Comparison of ENCODE assay signal across 8 mouse cellular contexts in genomic region chr10:99164871-99165477, GRCm38 (mm10). TPM values are rescaled to one million over a fixed set of nuclear protein-coding genes. Genes with fewer than 3 reads are reported as not detected.
DNase-seq lines count a peak whose midpoint lies in the region; ATAC-seq and TF ChIP-seq lines count a peak whose summit lies in the region.

No protein-coding gene starts in this region.

- H3K27me3 ChIP-seq in forebrain, postnatal 0 days (ENCODE audit: insufficient read depth, low read length), result no peaks in the 10 kb centered on the region
- H3K27me3 ChIP-seq in kidney, adult 2 months (replicated peaks; ENCODE audit: control insufficient read depth, insufficient read depth, low read length), result no peaks in the 10 kb centered on the region
- H3K27me3 ChIP-seq in lung, postnatal 0 days (replicated peaks; ENCODE audit: insufficient read depth, low read length), result no peaks in the 10 kb centered on the region

- H3K4me2 ChIP-seq in forebrain, postnatal 0 days (ENCODE audit: low read depth), result no peak overlapping the region
- H3K4me2 ChIP-seq in lung, postnatal 0 days (replicated peaks; ENCODE audit: low read depth, low read length), result no peak overlapping the region; the same call in 1 of the 2 replicates

- DNase-seq in heart, adult 18-20 months, result peak; percentile 42 to 67
- no peak for DNase-seq in heart, adult 9 months (ENCODE audit: low spot score in 2 of 2)
- DNase-seq in adipocyte (ENCODE audit: low spot score), result peak; percentile 65
- peak; percentile 71 for DNase-seq in forebrain, postnatal 0 days
- DNase-seq in kidney, adult 2 months, result peak; percentile 65
- DNase-seq in lung, postnatal 0 days (ENCODE audit: low spot score), result peak; percentile 91
- peak; percentile 38 for DNase-seq in retina, postnatal 7 days (ENCODE audit: low read depth, low spot score)
- no peak for DNase-seq in layer of hippocampus, adult 11-12 months (ENCODE audit: low spot score)

- no peak overlapping the region for H3K4me3 ChIP-seq in forebrain, postnatal 0 days (ENCODE audit: low read depth, low read length)
- H3K4me3 ChIP-seq in kidney, adult 2 months (ENCODE audit: insufficient read depth, low read depth, low read length), result no peak overlapping the region
- H3K4me3 ChIP-seq in lung, postnatal 0 days (ENCODE audit: low read depth, low read length), result no peak overlapping the region

- H3K9ac ChIP-seq in forebrain, postnatal 0 days, result no peak overlapping the region
- H3K9ac ChIP-seq in lung, postnatal 0 days (replicated peaks; ENCODE audit: low read depth), result no peak overlapping the region

- ATAC-seq in forebrain, postnatal 0 days, result peak; percentile 76
- ATAC-seq in lung, postnatal 0 days, result peak; percentile 32

- H3K36me3 ChIP-seq in forebrain, postnatal 0 days (ENCODE audit: insufficient read depth), result no peaks in the 10 kb centered on the region
- no peaks in the 10 kb centered on the region for H3K36me3 ChIP-seq in kidney, adult 2 months (ENCODE audit: control insufficient read depth, insufficient read depth, low read length)
- H3K36me3 ChIP-seq in lung, postnatal 0 days (ENCODE audit: insufficient read depth, low read length), result no peaks in the 10 kb centered on the region

- no peaks in the 10 kb centered on the region for H3K4me1 ChIP-seq in forebrain, postnatal 0 days (ENCODE audit: insufficient read depth)
- H3K4me1 ChIP-seq in kidney, adult 2 months (ENCODE audit: control insufficient read depth, insufficient read depth, low read length), result peaks cover 4% of the 10 kb centered on the region; the same call in 1 of the 2 replicates
- H3K4me1 ChIP-seq in lung, postnatal 0 days (ENCODE audit: insufficient read depth, low read depth, low read length), result peaks cover 6% of the 10 kb centered on the region; the same call in 1 of the 2 replicates

- TF ChIP-seq POLR2A in kidney, adult 2 months (IDR thresholded peaks at IDR 0.05; ENCODE audit: low read depth, low read length), result no peak

- no peak for TF ChIP-seq EP300 in lung, postnatal 0 days (IDR thresholded peaks at IDR 0.05)

- H3K9me3 ChIP-seq in forebrain, postnatal 0 days (ENCODE audit: low read length), result no peaks in the 10 kb centered on the region
- H3K9me3 ChIP-seq in lung, postnatal 0 days (ENCODE audit: low read length), result no peaks in the 10 kb centered on the region

- no peak overlapping the region for H3K27ac ChIP-seq in forebrain, postnatal 0 days (ENCODE audit: low read depth, low read length)
- no peak overlapping the region for H3K27ac ChIP-seq in kidney, adult 2 months (ENCODE audit: insufficient read depth, low read depth, low read length)
- no peak overlapping the region for H3K27ac ChIP-seq in lung, postnatal 0 days (ENCODE audit: low read length)

- TF ChIP-seq CTCF in forebrain, postnatal 0 days (IDR thresholded peaks at IDR 0.05; ENCODE audit: low read depth), result peak; percentile 74
- peak; percentile 45 for TF ChIP-seq CTCF in kidney, adult 2 months (conservative IDR thresholded peaks at IDR 0.05; ENCODE audit: insufficient read depth, insufficient read length, low read depth, low read length)
- TF ChIP-seq CTCF in lung, postnatal 0 days (IDR thresholded peaks at IDR 0.05), result peak; percentile 75

- 40% methylated on average over 13 of the region's 13 CpGs for WGBS in forebrain, postnatal 0 days
- 27% methylated on average over 13 of the region's 13 CpGs for WGBS in kidney, adult 2 months
- WGBS in lung, postnatal 0 days, result 29% methylated on average over 12 of the region's 13 CpGs

RNA-seq across cellular contexts. Expression of gene Phxr2, which starts 38.8 kb away (rescaled TPM):
- not detected for total RNA-seq in heart, adult 18-20 months (2021)
- not detected in 2 replicates for total RNA-seq in forebrain, postnatal 0 days (2014; rRNA removed)
- not detected in 2 replicates for polyA plus RNA-seq in forebrain, postnatal 0 days (2015; fragmentation: Nextera tagmentation; extraction: Ambion mirVana)
- not detected in 2 replicates for polyA plus RNA-seq in kidney, adult 2 months (2012; rRNA removed)
- not detected in 2 replicates for polyA plus RNA-seq in lung, postnatal 0 days (2015; fragmentation: Nextera tagmentation; extraction: Ambion mirVana)

RNA-seq across cellular contexts. Expression of gene Galnt4, which starts 57.0 kb away (rescaled TPM):
- 1 to 10 TPM; 2.1 to 2.7 TPM for total RNA-seq in heart, adult 18-20 months (2021)
- 3.7 and 5.3 TPM in 2 replicates for total RNA-seq in forebrain, postnatal 0 days (2014; rRNA removed)
- polyA plus RNA-seq in forebrain, postnatal 0 days (2015; fragmentation: Nextera tagmentation; extraction: Ambion mirVana), result 1.5 and 2.1 TPM in 2 replicates
- polyA plus RNA-seq in kidney, adult 2 months (2012; rRNA removed), result 1.7 and 1.8 TPM in 2 replicates
- polyA plus RNA-seq in lung, postnatal 0 days (2015; fragmentation: Nextera tagmentation; extraction: Ambion mirVana), result 8.0 and 8.9 TPM in 2 replicates

RNA-seq across cellular contexts. Expression of gene Poc1b, which starts 58.1 kb away (rescaled TPM):
- total RNA-seq in heart, adult 18-20 months (2021), result 1 to 10 TPM; 6.4 to 8.7 TPM
- total RNA-seq in forebrain, postnatal 0 days (2014; rRNA removed), result 10.1 and 12.4 TPM in 2 replicates
- polyA plus RNA-seq in forebrain, postnatal 0 days (2015; fragmentation: Nextera tagmentation; extraction: Ambion mirVana), result 12.0 and 14.4 TPM in 2 replicates
- polyA plus RNA-seq in kidney, adult 2 months (2012; rRNA removed), result 6.9 and 10.2 TPM in 2 replicates
- polyA plus RNA-seq in lung, postnatal 0 days (2015; fragmentation: Nextera tagmentation; extraction: Ambion mirVana), result 6.1 and 6.2 TPM in 2 replicates

Comparison
In these comparisons a context has a peak if more than half of its experiments do, and no peak if none do; other contexts are left out.
1. DNase-seq: peak in heart, adult 18-20 months (2 of 2), adipocyte (single experiment), forebrain, postnatal 0 days (single experiment), kidney, adult 2 months (single experiment), lung, postnatal 0 days (single experiment) and retina, postnatal 7 days (single experiment); none in heart, adult 9 months (0 of 2) and layer of hippocampus, adult 11-12 months (single experiment).
2. Peak in every context shown above with its lines, with median percentiles within 50 percentile points of each other: CTCF ChIP-seq.